Mouse (Mus musculus) spleen, adult 2 months (tissue): ENCODE data around the gene Phactr3. TPM values are rescaled to one million over a fixed set of nuclear protein-coding genes. Genes with fewer than 3 reads are reported as not detected.

Source experiments
- DNase-seq, 2 experiments: peaks; one replicate each; pipeline versions ENCODE4 v3.0.0 to v3.0.0-alpha.2; 2012 to 2021; ENCODE audit warnings: low spot score in 2 of 2, low read depth in 1 of 2
- H3K27ac ChIP-seq: fragments of 200-500 bp; 2 replicates; pipeline ENCODE4 v1.5.1; 2012; ENCODE audit warnings: low read length, inconsistent platforms; ENCODE audit not compliant: insufficient read depth
- H3K27me3 ChIP-seq: fragments of 200-500 bp; 2 replicates; pipeline ENCODE4 v1.6.1; 2012; ENCODE audit warnings: mild to moderate bottlenecking, moderate library complexity, low read length, inconsistent platforms; ENCODE audit not compliant: control insufficient read depth, insufficient read depth
- H3K36me3 ChIP-seq: fragments of 200-500 bp; 2 replicates; pipeline ENCODE4 v1.6.1; 2012; ENCODE audit warnings: mild to moderate bottlenecking, low read length, inconsistent platforms; ENCODE audit not compliant: control insufficient read depth, insufficient read depth
- H3K4me1 ChIP-seq: fragments of 200-500 bp; 2 replicates; pipeline ENCODE4 v1.6.1; 2011; ENCODE audit warnings: inconsistent platforms; ENCODE audit not compliant: control insufficient read depth, insufficient read depth, insufficient read length
- H3K4me3 ChIP-seq: fragments of 200-500 bp; 2 replicates; pipeline ENCODE4 v1.5.1; 2011; ENCODE audit warnings: mild to moderate bottlenecking, inconsistent platforms; ENCODE audit not compliant: insufficient read depth, insufficient read length; ENCODE audit errors: extremely low read depth
- CTCF ChIP-seq: fragments of 200-500 bp; IDR thresholded peaks from 2 replicates; pipeline ENCODE4 v1.5.1; 2011; ENCODE audit warnings: mild to moderate bottlenecking, inconsistent platforms; ENCODE audit not compliant: insufficient read depth, insufficient read length, insufficient replicate concordance; ENCODE audit errors: extremely low read depth
- POLR2A ChIP-seq: fragments of 200-500 bp; IDR thresholded peaks from 2 replicates; pipeline ENCODE4 v1.6.1; 2011; ENCODE audit warnings: low read depth, low read length, inconsistent platforms
- whole genome bisulfite sequencing: fragments of 180-500 bp; shearing (Covaris S2); methylation state at CpG from one replicate; pipeline ENCODE4 v1.1.7; 2018; 5-methylcytosine and 5-hydroxymethylcytosine counted together
- polyA plus RNA-seq: library from polyadenylated mRNA; depleted of rRNA; stranded (reverse); fragments of >200 nt; gene quantifications from 2 replicates; pipeline ENCODE4 v1.2.3, GENCODE M21; 2012

Phactr3 gene
- polyA plus RNA-seq, 1 experiment, result 0.54 TPM

GRCm38 (mm10) chr2:178303453-178304187 is 184.8 kb downstream of the Phactr3 start:
- no peak overlapping the region for H3K4me3 ChIP-seq
- WGBS, result 77% methylated on average over 8 of the region's 8 CpGs
- H3K4me1 ChIP-seq, result no peaks in the 10 kb centered on the region
- H3K36me3 ChIP-seq, result no peaks in the 10 kb centered on the region
- no peaks in the 10 kb centered on the region for H3K27me3 ChIP-seq
- H3K27ac ChIP-seq, result no peak overlapping the region
- DNase-seq, result no peak
- no peak for TF ChIP-seq POLR2A
- TF ChIP-seq CTCF, result no peak

DNA sequence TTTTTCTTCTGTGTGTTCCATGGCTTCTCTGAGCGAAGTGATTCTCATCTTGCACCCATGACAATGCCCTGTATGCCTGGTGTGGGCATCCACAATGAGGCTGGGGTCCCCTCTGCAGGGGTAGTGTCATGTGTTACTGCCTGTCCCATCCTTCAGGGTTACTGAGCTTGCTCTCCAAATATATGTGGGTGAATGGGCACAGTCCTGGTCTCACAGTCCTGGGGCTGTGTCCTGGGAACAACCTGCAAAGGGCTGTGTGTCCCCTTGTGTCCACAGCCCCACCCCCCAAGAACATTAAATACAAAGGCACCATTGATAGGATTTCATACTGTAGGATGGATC is 185.4 kb downstream of the Phactr3 start:
- Histone ChIP-seq H3K4me1 (no peaks in the 10 kb centered on the region), H3K4me3 (no peak overlapping the region), H3K27me3 (no peaks in the 10 kb centered on the region), H3K36me3 (no peaks in the 10 kb centered on the region), H3K27ac (no peak overlapping the region)
- WGBS, result 55% methylated on average over 1 of the region's 1 CpGs
- no peak for TF ChIP-seq CTCF
- TF ChIP-seq POLR2A, result no peak
- no peak for DNase-seq

DNA sequence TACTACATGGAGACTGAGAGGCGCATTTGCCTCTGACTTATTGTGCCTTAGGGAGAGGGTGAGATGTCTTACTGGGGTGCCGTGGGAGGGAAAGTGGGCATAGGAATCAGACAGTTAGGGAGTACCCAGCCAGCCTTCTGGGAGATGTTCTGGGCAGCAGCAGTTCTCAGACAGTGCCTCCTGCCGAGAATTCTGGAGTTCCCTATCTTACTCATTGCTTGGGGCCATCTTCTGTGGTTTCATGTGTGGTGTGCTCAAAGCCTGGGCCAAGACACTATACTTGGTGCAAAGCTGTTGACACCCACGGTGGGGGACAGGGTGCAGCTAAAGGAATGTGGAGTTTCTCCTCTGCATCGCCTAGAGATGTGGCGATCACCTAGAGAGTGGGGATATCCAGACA is 185.9 kb downstream of the Phactr3 start:
- Histone ChIP-seq H3K27ac (no peak overlapping the region), H3K4me3 (no peak overlapping the region), H3K27me3 (no peaks in the 10 kb centered on the region), H3K36me3 (no peaks in the 10 kb centered on the region), H3K4me1 (no peaks in the 10 kb centered on the region)
- 75% methylated on average over 6 of the region's 6 CpGs for WGBS
- DNase-seq, result no peak
- TF ChIP-seq CTCF, result no peak
- TF ChIP-seq POLR2A, result no peak

- TF ChIP-seq CTCF, result no peak
- TF ChIP-seq POLR2A, result no peak
- Histone ChIP-seq H3K4me1 (no peaks in the 10 kb centered on the region), H3K27me3 (no peaks in the 10 kb centered on the region), H3K27ac (no peak overlapping the region), H3K36me3 (no peaks in the 10 kb centered on the region), H3K4me3 (no peak overlapping the region)
- WGBS, result 86% methylated on average over 7 of the region's 7 CpGs
- no peak for DNase-seq
These were observed 194.8 kb downstream of the Phactr3 start for GRCm38 (mm10) chr2:178313539-178313938.

DNA sequence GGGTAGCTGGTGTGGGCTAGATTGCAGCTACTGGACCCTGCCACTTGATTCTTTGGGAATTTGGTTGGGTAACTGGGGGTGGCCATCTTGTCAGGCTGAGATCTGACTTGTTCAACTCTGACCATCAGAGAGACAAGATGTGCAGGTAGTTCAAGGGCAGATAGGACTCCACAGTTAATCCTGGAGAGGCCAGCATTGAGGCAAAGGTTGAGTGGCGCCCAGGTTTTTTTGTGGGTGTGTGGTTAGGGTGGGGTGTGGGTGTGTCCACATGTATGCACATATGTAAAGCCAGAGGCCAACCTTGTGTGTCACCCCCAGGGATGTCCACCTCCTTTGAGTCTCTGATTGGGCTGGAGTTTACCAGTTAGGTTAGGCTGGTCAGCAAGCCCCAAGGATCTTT is 197.5 kb downstream of the Phactr3 start:
- no peak overlapping the region for H3K4me3 ChIP-seq
- H3K4me1 ChIP-seq, result no peaks in the 10 kb centered on the region
- no peak overlapping the region for H3K27ac ChIP-seq
- no peaks in the 10 kb centered on the region for H3K27me3 ChIP-seq
- WGBS, result 70% methylated on average over 1 of the region's 1 CpGs
- no peaks in the 10 kb centered on the region for H3K36me3 ChIP-seq
- DNase-seq, result no peak
- no peak for TF ChIP-seq POLR2A

DNA sequence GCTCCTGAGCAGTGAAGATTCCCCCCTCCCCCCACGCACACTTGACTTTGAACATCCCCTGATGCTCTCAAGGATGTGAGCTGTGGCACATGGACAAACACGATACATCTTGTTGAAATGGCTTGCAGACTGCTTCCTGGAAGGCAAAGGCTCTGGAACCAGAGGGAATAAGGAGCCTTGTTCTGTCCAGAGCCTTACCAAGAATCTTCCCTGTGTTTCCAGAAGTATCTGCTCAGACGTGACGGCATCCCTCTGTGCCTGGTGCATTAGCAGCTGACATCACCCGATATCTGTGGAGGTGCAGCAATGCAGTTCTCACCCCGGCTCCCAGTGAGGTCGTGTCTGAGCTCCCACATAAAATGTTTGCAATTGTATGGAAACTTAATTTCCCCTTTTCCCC is 201.0 kb downstream of the Phactr3 start:
- no peak overlapping the region for H3K4me3 ChIP-seq
- TF ChIP-seq POLR2A (no peak), CTCF (no peak)
- H3K36me3 ChIP-seq, result no peaks in the 10 kb centered on the region
- no peak overlapping the region for H3K27ac ChIP-seq
- 83% methylated on average over 7 of the region's 7 CpGs for WGBS
- H3K27me3 ChIP-seq, result no peaks in the 10 kb centered on the region
- H3K4me1 ChIP-seq, result no peaks in the 10 kb centered on the region
- DNase-seq, result no peak

- no peaks in the 10 kb centered on the region for H3K4me1 ChIP-seq
- H3K36me3 ChIP-seq, result no peaks in the 10 kb centered on the region
- H3K4me3 ChIP-seq, result no peak overlapping the region
- TF ChIP-seq CTCF (no peak), POLR2A (no peak)
- H3K27me3 ChIP-seq, result no peaks in the 10 kb centered on the region
- DNase-seq, result no peak
- H3K27ac ChIP-seq, result no peak overlapping the region
- 81% methylated on average over 10 of the region's 10 CpGs for WGBS
These were observed 202.5 kb downstream of the Phactr3 start for GRCm38 (mm10) chr2:178321271-178321670.
